Mouse (Mus musculus) MEL (cell line): Measurements from ENCODE around the gene Btbd18. TPM values are rescaled to one million over a fixed set of nuclear protein-coding genes. Genes with fewer than 3 reads are reported as not detected.

Experiments used
- DNase-seq: peaks from one replicate; pipeline ENCODE4 v3.0.0; 2011; ENCODE audit warnings: low read depth, low spot score
- H3K27ac ChIP-seq: 2 replicates; pipeline ENCODE4 v1.5.1; 2012; ENCODE audit warnings: low read depth, mild to moderate bottlenecking, control low read depth, low read length, moderate library complexity; ENCODE audit not compliant: control insufficient read depth
- H3K27me3 ChIP-seq, 2 experiments: fragments of 150-350 bp in 1 of 2; sonication (generic) in 1 of 2; 2 replicates each; pipeline ENCODE4 v1.6.1; 2012; ENCODE audit warnings: low read length in 2 of 2, mild to moderate bottlenecking in 2 of 2, improper control_type of control experiment in 1 of 2, moderate library complexity in 1 of 2; ENCODE audit not compliant: insufficient read depth in 2 of 2, control insufficient read depth in 1 of 2
- H3K36me3 ChIP-seq, 2 experiments: 2 replicates each; pipeline ENCODE4 v1.6.1; 2012 to 2014; ENCODE audit warnings: low read length in 2 of 2, improper control_type of control experiment in 1 of 2, inconsistent platforms in 1 of 2, mild to moderate bottlenecking in 1 of 2; ENCODE audit not compliant: insufficient read depth in 2 of 2, control insufficient read depth in 1 of 2
- H3K4me1 ChIP-seq, 2 experiments: fragments of 150-350 bp in 1 of 2; sonication (generic) in 1 of 2; 2 replicates each; pipeline ENCODE4 v1.6.1; 2012; ENCODE audit warnings: low read length in 2 of 2, improper control_type of control experiment in 1 of 2, mild to moderate bottlenecking in 1 of 2; ENCODE audit not compliant: insufficient read depth in 2 of 2, control insufficient read depth in 1 of 2
- H3K4me3 ChIP-seq, 2 experiments: fragments of 150-350 bp in 1 of 2; sonication (generic) in 1 of 2; 2 replicates each; pipeline ENCODE4 v1.5.1; 2012; ENCODE audit warnings: low read depth in 2 of 2, low read length in 2 of 2, mild to moderate bottlenecking in 2 of 2, moderate library complexity in 2 of 2, control low read depth in 1 of 2, improper control_type of control experiment in 1 of 2; ENCODE audit not compliant: control insufficient read depth in 1 of 2, insufficient read depth in 1 of 2
- H3K79me2 ChIP-seq: 2 replicates; pipeline ENCODE4 v1.6.1; 2012; ENCODE audit warnings: mild to moderate bottlenecking, low read length, moderate library complexity; ENCODE audit not compliant: control insufficient read depth, poor library complexity, insufficient read depth
- H3K9ac ChIP-seq: 2 replicates; pipeline ENCODE4 v1.6.1; 2012; ENCODE audit warnings: low read depth, mild to moderate bottlenecking, control low read depth, low read length, moderate library complexity; ENCODE audit not compliant: control insufficient read depth, poor library complexity, severe bottlenecking
- H3K9me3 ChIP-seq: fragments of 150-350 bp; sonication (generic); replicated peaks from 2 replicates; pipeline ENCODE4 v1.6.1; 2012; ENCODE audit warnings: mild to moderate bottlenecking, low read length, improper control_type of control experiment, moderate library complexity; ENCODE audit not compliant: insufficient read depth
- CHD1 ChIP-seq: IDR thresholded peaks from 2 replicates; pipeline ENCODE4 v1.6.1; 2012; ENCODE audit warnings: low read depth, mild to moderate bottlenecking, inconsistent platforms, low read length, improper control_type of control experiment
- CHD2 ChIP-seq: IDR thresholded peaks from 2 replicates; pipeline ENCODE4 v1.6.1; 2011; ENCODE audit warnings: low read length, improper control_type of control experiment
- E2F4 ChIP-seq: IDR thresholded peaks from 2 replicates; pipeline ENCODE4 v1.6.1; 2011; ENCODE audit warnings: low read depth, low read length, improper control_type of control experiment, borderline replicate concordance
- MAX ChIP-seq: IDR thresholded peaks from 2 replicates; pipeline ENCODE4 v1.6.1; 2011; ENCODE audit warnings: low read length, improper control_type of control experiment
- MAZ ChIP-seq: IDR thresholded peaks from 2 replicates; pipeline ENCODE4 v1.6.1; 2012; ENCODE audit warnings: low read depth, mild to moderate bottlenecking, inconsistent platforms, low read length, improper control_type of control experiment
- MEF2A ChIP-seq: IDR thresholded peaks from 2 replicates; pipeline ENCODE4 v1.6.1; 2014; ENCODE audit warnings: low read depth, mild to moderate bottlenecking, inconsistent platforms, low read length, improper control_type of control experiment; ENCODE audit not compliant: poor library complexity, insufficient replicate concordance, severe bottlenecking; ENCODE audit errors: extremely low read depth
- NRF1 ChIP-seq: IDR thresholded peaks from 2 replicates; pipeline ENCODE4 v1.6.1; 2014; ENCODE audit warnings: low read depth, mild to moderate bottlenecking, inconsistent platforms, low read length, improper control_type of control experiment, moderate library complexity; ENCODE audit not compliant: poor library complexity, insufficient read depth, severe bottlenecking
- POLR2AphosphoS5 ChIP-seq: IDR thresholded peaks from 2 replicates; pipeline ENCODE4 v1.6.1; 2012; ENCODE audit warnings: low read depth, borderline replicate concordance, mild to moderate bottlenecking, inconsistent platforms, low read length, moderate library complexity, mixed read lengths
- RCOR1 ChIP-seq: IDR thresholded peaks from 2 replicates; pipeline ENCODE4 v1.6.1; 2012; ENCODE audit warnings: low read depth, mild to moderate bottlenecking, inconsistent platforms, low read length, improper control_type of control experiment
- SIN3A ChIP-seq: IDR thresholded peaks from 2 replicates; pipeline ENCODE4 v1.6.1; 2012; ENCODE audit warnings: low read length, improper control_type of control experiment, inconsistent platforms
- TBP ChIP-seq: IDR thresholded peaks from 2 replicates; pipeline ENCODE4 v1.8.0; 2011; ENCODE audit warnings: low read depth, low read length, improper control_type of control experiment
- UBTF ChIP-seq: IDR thresholded peaks from 2 replicates; pipeline ENCODE4 v1.6.1; 2012; ENCODE audit warnings: low read depth, mild to moderate bottlenecking, inconsistent platforms, low read length, improper control_type of control experiment, moderate library complexity, borderline replicate concordance; ENCODE audit not compliant: insufficient read depth
- ZNF384 ChIP-seq: IDR thresholded peaks from 2 replicates; pipeline ENCODE4 v1.6.1; 2012; ENCODE audit warnings: low read depth, mild to moderate bottlenecking, inconsistent platforms, low read length, improper control_type of control experiment
- polyA plus RNA-seq, 2 experiments: library from polyadenylated mRNA; stranded (reverse) in 1 of 2; unstranded in 1 of 2; fragments of >175 nt in 1 of 2; fragments of >200 nt in 1 of 2; gene quantifications; 2 replicates each; pipeline versions ENCODE4 v1.2.1 to v1.2.4; 2012; ENCODE audit warnings: low replicate concordance in 2 of 2, low read depth in 1 of 2; ENCODE audit not compliant: insufficient read length in 2 of 2, insufficient read depth in 1 of 2, missing spikeins in 1 of 2
- total RNA-seq: library from RNA; depleted of rRNA; stranded (reverse); fragments of 300-350 nt; gene quantifications from 2 replicates; pipeline ENCODE4 v1.2.3, GENCODE M21; 2012

Btbd18 gene
- total and polyA plus RNA-seq, 3 experiments = 0.04 to 0.07 TPM; not detected in 1

DNA sequence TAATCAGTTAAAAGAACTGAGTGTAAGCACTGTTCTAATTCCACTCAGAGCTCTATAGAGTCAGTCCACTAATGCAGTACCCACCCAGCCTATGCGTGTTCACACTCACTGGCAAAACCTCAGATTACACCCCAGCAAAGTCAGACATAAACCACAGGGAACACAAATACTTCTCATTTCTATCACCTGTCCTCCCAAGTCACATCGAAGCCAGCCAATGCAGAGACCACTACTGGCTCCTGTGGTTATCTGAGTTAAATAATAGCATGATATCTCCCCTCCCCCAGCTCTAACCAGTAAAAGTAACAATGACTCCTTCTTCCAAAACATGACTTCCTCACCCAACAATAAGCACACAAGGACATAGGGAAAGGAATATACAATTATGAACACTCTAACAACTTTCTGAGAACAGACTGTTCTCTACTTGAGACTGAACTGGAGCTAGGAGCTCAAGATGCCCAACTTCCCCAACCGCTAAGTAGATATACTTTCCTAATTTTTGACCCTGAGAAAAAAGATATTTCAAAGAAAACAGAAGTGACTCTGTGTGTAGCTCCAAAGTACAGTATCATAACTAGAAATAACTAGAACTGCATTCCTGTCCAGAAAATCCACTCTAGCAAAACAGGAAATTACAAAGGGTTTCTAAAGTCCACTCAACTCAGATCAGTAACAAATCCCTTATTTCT is 35.3 kb upstream of the Btbd18 start:
- Histone ChIP-seq H3K27me3 (no peaks in the 10 kb centered on the region), H3K36me3 (peaks cover 3 to 37% of the 10 kb centered on the region in 2 experiments; a peak in 3 of 4 replicates), H3K4me3 (no peak overlapping the region), H3K9ac (no peak overlapping the region)
- DNase-seq = peak; percentile 48
- TF ChIP-seq UBTF (no peak), MAZ (no peak)
- TF ChIP-seq, all 39 proteins: peak for 0
- Histone ChIP-seq H3K4me1 (peaks cover 13 to 21% of the 10 kb centered on the region in 2 experiments), H3K27ac (no peak overlapping the region), H3K9me3 (no peaks in the 10 kb centered on the region), H3K79me2 (peaks cover 6% of the 10 kb centered on the region; the same call in 1 of the 2 replicates)

- Histone ChIP-seq H3K27me3 (no peaks in the 10 kb centered on the region), H3K9ac (no peak overlapping the region), H3K4me1 (peaks cover 10 to 15% of the 10 kb centered on the region in 2 experiments), H3K27ac (no peak overlapping the region), H3K9me3 (no peaks in the 10 kb centered on the region), H3K4me3 (no peak overlapping the region), H3K36me3 (peaks cover 3 to 31% of the 10 kb centered on the region in 2 experiments; a peak in 3 of 4 replicates), H3K79me2 (peaks cover 6% of the 10 kb centered on the region; the same call in 1 of the 2 replicates)
- DNase-seq = no peak
- TF ChIP-seq SIN3A = no peak
- TF ChIP-seq CHD2 = no peak
- no peak for TF ChIP-seq ZNF384
- no peak for TF ChIP-seq TBP
- no peak for TF ChIP-seq NRF1
- TF ChIP-seq MAX = no peak
- TF ChIP-seq E2F4 = no peak
- TF ChIP-seq CHD1 = no peak
- TF ChIP-seq RCOR1 = no peak
- no peak for TF ChIP-seq POLR2AphosphoS5
- no peak for TF ChIP-seq MEF2A
Measured at GRCm38 (mm10) chr2:84624201-84624600, 34.7 kb upstream of the Btbd18 start.
